Mouse (Mus musculus) megakaryocyte, embryonic 14.5 days (primary cell): Measurements from ENCODE around the gene 4930539E08Rik.

Experiments
- FLI1 ChIP-seq: IDR thresholded peaks from 2 replicates; pipeline ENCODE4 v1.6.1; 2012; ENCODE audit warnings: low read length, inconsistent platforms, mixed read lengths
- GATA1 ChIP-seq: IDR thresholded peaks from 3 replicates; pipeline ENCODE4 v1.6.1; 2012; ENCODE audit warnings: mixed read lengths, low read length, inconsistent platforms, borderline replicate concordance

DNA sequence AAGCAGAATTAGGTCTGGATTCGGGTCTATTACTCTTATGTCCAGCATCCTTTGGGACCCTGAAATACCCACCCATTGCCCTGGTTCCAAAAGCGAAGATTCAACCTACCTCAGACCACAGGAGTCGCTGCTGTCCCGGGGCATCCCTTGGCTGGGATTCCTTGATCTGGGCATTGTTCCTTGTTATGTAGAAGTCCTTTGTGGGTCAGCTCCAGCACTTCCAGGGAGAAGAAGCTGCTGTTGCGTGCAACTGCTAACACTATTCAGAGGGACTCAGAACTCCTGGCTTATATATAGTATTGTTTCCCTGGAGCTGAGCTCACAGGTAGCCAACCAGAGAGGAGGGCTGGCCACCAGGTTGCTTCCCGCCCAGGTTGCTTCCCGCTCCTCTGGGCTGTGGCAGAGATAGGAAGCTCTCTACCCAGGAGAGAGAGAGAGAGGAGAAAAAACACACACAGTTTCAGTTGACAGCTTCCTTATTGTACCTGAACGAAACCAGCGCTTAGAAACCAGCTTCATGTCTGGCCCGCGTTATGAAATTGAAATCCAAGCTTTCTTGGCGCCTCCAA is at the start of gene 4930539E08Rik:
- no peak for TF ChIP-seq FLI1
- no peak for TF ChIP-seq GATA1
